Mouse (Mus musculus) embryo, embryonic 10 days (tissue): ENCODE results near the gene Cdk14.

ENCODE experiments used
- DNase-seq: peaks from one replicate; pipeline ENCODE4 v3.0.0-alpha.2; 2015; ENCODE audit warnings: low spot score

Cdk14 gene

DNA sequence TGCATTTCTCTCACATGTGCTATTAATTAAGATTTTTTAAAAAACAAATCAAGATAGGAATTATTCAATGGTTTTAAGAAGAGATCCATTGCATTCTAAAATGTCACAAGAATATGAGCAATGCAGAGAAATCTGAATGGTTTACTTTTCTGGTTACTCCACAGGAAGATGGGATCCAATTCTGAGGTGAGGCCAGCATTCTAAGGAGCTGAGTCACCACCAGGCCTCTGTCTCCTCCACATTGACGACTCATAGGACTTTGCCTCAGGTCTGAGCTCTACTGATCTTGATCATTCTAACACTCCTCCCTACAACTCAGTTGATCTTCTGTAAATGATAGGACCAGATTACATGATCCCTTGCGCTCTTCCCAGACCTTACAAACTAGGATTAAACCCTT, 239.4 kb downstream of the Cdk14 start:
- no peak for DNase-seq

DNA sequence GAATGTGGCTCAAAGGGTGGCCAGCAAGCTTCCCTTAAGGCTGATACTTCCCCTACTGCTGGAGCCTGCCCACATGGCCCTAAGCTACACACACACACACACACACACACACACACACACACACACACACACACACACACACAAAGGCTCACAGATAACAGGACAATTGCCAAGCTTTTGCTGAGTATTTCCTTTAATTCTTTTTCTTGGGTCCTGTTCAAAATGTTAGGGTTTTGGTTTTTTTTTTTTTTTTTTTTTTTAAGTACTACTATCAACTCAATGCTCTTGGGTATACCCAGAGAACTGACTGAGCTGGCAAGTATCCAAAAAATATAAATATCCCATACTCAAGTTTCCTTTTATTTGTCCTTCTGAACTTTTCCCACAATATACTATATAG, 239.8 kb downstream of the Cdk14 start:
- DNase-seq, result no peak

DNA sequence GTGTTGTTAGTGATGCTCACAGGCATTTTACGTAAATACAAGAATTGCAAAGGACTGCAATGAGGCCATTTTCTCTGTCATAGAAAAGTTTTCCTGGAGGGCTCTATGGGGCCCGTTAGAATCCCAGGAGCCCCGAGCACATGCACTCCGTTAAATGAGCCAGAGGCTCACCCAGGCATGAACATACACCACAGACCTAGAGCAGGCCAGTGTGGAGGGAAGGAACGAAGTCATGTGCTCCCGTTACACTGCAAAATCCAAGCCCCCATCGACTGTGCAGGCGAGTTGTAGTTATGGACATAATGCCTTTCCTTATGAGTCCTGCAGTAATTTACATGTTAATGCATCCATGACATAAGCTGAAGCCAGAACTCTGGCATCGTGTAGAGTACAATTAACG, 244.1 kb downstream of the Cdk14 start:
- DNase-seq, result no peak

DNA sequence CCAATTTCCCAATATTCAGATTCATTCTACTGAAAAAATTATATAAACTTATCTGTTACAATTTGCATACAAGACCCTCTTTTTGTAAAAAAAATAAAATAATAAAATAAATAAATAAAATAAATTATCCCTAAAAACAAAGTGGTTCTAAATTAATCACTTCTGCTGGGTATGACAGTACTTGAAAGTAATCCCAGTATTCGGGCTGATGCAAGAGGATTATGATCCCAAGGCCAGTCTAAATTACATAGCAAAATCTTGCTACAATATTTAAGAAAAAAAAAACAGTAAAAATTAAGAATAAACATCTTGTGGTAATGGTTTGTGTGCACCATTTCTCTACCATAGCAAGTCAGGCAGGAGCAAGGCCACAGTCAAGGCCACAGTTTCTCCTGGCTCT, 244.5 kb downstream of the Cdk14 start:
- DNase-seq, result no peak

DNA sequence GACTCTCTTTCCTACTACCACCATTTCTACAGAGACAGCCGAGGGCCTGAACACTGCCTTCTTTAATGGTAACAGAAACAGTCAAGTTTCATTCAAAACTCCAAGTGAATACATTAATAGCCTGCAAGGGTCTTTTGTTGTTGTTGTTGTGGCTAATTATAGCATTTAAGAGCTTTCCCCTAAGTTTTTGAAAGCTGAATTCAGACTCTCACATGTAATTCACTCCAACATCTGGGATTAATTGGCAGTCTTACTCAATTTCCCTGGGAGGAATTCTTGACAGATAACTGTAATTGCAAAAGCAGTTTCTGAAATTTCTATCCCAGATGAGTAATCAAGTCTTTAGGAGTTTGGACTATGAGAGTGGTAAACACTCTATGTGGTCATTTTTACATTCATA, 245.0 kb downstream of the Cdk14 start:
- peak; percentile 8 for DNase-seq

DNA sequence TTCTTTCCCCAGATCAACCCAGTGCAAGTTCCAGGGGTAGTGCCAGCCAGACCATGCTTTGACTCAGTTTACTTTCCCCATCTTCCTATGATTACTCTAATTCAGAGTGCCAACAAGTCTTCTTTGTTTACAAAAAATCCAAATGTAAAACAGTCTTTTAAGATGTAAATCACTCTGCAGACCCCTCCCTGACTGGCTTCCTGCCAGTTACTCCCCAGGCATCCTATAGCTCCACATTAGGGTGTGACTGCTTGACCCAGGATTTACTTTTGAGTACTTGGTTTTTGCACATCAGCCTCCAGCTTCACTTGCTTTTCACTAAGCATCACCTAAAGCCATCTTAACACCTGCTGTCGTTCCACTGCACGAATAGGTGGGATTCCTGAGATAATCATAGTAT, 254.0 kb downstream of the Cdk14 start:
- no peak for DNase-seq

DNA sequence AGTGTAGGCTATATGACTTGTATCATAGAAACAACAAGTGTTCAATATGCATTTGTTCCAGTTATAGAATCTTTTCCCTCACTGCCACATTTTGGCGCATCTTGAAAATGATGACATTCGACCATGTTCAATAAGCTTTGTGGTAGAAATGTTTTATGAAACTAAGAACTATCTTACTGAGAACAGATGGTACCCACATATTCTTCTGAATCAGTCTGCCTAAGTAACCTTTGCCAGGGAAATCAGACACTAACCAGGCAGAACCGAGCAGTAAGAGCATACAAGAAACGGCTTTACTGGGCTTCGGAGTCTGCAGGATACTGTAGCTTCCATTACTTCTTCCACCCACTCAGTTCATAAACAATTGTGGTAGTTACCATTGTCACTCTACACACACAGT, 255.8 kb downstream of the Cdk14 start:
- no peak for DNase-seq

DNA sequence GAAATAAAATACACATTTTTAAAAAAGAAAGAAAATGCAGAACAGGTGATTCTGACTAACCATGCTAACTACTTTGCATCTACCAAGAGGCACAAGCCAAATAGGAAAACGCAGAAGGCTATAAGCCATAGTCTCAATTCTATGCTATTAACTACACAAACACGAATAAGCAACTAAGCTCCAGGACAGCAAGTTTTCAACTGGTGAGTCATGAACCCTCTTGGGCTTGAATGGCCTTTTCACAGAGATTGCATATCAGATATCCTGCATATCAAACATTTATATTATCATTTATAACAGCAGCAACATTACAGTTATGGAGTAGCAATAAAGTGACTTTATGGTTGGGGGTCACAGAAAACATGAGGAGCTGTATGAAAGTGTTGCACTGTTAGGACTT, 256.3 kb downstream of the Cdk14 start:
- no peak for DNase-seq

DNA sequence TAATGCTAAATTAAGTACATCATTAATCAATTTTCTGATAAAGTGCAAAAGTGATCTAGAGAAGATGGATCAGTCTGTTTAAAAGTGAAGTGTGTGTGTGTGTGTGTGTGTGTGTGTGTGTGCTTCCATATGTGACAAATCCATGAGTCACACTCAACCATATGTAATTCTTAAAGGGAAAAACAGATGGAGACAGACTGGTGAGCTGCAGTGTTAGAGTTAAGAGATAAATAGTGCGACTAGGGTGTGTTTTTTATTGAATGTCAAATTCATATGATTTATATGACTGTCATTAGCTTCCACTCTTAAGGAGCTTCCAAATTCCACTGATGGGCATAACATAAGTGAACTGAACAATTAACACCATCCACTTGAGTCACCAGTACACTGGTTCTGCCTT, 260.6 kb downstream of the Cdk14 start:
- DNase-seq, result no peak

DNA sequence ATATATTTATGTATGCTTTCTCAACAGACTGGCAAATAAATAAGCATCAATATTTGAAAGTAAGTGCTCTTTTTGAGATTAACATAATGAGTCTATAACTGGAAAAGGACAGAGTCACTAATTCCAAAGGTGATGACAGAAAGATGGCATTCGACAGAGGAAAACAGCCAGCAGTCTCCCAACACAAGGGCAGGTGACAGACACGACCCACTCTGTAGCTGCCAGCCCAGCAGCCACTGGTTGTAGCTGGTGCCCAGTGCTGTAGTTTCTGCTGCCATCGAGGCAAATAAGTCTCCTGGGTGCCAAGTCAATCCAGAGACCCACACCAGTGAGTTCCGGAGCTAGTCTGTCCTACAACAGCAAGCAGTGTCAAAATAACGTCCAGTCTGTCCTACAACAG, 280.3 kb downstream of the Cdk14 start:
- DNase-seq, result no peak

DNA sequence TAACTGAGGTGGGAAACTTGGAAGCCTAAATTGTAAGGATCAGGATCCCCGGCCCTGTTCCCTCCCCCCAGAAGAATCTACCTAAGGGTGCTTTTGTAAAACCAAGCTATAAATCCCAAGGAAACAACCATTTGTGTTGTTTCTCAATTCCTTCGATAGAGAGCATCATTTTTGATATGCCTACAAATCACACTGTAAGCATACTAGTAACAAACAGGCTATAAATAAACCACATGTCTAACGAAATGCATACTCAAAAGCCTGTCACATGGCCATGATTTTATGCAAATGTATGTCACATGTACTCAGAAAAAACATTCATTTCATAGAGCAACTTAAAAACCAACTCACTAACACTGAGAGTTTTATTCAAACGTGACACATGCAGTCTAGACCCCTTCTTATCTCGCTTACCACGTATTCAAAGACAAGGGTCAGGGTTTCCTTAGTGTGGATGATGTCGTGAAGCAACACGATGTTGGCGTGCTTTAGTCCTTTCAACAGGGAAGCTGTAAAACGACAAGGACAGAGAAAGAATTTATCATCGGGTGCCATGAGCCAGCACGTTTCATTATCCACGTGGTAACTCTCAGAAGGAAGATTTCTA, 285.1 kb downstream of the Cdk14 start:
- no peak for DNase-seq

DNA sequence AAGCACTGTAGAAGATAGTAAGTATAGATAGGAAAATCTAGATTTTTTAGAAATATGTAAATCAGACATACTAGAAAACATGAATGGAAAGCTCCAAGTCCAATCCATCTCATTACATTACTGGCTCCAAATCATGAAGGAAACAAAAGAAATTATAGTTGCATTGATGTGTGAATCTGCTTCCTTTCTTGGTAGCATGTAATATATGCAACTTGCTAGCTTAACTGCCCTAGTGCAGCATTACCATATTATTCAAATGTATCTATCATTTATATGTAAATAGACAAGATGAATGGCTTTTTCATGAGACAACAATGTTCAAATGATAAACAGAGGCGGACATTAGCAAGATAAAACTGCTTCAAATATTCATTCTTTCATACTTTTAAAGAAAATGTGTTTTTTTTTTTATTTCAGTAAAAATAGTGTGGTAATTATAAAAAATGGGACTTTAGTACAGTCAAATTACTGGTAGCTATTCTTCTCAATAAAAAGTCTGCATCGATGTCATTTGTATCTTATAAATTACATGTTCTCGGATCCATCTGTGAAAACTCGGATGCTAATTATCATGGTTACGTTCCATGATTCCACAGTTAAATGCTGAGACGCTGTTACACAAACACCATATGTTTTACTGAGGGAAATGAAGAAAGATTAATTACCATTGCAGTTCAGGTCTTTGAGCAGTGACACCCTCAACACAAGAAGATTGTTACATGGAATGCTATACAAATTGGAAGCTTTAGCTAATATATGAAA, 285.8 kb downstream of the Cdk14 start:
- DNase-seq, result no peak

DNA sequence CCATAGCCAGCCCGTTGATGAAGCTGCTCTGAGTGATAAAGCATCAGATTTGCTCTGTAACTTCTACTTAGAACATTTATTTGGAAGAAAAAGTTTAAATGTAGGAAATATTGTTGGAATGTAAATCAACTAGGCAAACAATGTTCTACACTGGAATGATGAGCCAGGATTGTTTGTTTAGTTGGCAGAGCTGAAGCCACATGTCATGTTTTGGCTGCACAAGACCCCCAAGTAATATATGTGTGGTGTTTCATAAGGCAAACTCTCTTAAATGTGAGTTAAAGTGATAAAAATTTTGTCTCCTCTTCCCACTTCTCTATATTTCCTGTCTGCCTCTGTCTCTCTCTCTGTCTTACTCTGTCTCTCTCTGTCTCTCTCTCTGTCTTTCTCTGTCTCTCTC, 291.3 kb downstream of the Cdk14 start:
- no peak for DNase-seq

DNA sequence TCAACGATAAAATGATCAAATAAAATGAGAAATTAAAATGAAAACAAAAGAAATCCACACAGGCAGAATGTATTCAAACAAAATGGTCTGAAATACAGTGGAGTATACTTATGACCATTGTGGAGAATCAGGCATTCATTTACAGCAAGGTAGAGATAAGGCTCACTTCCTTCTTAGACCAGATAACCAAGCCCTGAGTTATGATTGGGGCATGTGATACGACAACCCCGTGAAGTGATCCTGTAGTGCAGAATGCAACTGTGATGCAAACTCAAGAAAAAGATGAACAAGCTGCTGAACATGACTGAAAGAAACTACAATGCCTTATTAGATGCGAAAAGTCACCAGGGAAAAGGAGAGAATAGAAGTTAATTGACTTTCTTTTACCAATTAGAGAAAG, 295.5 kb downstream of the Cdk14 start:
- DNase-seq, result no peak

DNA sequence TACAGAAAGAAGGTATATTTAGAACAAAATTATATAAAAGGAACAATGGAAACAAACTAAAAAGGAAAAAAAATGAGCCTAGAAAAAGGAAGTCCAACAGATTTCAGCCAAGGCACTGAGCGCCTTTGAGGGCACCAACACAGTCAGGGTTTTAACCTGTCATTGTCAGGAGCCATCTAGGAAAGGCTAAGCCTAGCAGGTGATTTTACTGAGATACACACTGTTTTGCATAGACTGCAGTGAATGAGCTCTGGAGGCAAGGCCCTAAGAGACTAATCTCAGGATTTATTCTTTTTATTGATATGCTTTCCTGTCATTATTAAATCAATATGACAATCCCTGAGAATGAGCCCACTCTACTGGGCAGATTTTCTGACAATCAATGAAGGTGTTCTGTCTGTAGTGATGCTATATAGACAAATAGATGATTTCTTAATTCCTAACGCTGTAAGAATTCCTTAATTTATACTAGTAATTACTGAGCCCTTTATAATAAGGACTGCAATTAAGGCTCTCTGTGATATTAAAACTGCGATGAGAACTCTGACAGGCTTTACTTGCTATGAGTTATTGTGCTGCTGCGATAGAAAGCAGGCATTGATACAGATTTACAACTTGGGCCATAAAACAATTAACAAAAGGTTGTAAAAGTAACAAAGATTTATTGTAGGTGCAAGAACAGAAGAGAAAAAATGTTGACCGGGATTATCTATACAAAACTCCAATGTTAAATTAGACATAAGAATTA, 303.2 kb downstream of the Cdk14 start:
- no peak for DNase-seq

DNA sequence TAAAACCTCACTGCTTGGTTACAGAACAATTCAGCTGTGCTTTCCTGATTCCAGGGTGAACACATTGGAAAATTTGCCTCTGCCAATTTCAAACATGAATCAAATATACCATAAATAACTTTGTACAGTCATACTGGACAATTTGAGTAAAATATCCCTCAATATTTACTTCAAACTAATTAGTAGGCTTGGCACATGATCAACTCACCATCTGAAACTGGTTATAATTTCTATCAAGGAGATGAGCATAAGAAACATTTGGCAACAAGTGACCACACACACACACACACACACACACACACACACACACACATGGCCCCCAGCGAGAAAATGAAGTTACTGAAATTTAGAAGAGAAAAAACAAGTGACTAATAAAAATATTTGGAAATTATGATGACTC, 304.6 kb downstream of the Cdk14 start:
- DNase-seq, result no peak

DNA sequence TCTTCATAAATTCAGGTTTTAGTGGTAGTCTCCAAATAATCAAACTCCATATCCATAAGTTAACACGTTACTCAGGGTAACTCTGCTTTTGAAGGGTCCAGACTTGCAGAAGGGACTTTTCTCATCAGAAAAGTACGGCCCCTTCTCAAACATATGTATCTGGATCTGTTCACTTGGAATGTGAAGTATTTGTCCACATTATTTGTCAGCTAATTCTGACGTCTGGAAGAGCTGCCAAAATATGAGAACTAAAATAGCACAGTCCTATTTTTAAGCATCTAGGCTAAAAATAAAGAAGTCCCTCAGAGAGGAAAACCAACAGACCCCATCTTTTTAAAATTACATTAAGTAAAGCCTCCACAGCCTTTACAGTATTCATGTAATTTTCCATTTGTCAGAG, 310.5 kb downstream of the Cdk14 start:
- DNase-seq, result no peak

DNA sequence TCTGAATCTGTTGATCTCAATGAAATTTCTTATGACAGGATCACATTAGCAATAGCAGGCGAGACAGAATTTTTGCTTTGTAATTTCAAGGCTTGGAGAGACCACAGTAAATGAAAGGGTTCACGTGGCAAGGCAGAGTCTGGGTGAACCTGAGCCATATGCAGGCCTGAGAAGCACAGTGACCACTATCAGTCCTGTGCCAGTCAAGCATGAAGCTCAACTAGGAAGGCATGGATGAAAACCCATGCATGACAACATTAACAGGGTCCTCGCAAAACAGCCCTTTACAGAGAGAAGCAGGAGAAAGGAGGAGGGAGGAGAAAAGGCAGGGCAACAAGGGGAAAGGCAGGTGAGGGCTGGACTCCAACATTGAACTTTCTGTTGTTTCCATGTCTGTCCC, 311.1 kb downstream of the Cdk14 start:
- DNase-seq, result no peak

DNA sequence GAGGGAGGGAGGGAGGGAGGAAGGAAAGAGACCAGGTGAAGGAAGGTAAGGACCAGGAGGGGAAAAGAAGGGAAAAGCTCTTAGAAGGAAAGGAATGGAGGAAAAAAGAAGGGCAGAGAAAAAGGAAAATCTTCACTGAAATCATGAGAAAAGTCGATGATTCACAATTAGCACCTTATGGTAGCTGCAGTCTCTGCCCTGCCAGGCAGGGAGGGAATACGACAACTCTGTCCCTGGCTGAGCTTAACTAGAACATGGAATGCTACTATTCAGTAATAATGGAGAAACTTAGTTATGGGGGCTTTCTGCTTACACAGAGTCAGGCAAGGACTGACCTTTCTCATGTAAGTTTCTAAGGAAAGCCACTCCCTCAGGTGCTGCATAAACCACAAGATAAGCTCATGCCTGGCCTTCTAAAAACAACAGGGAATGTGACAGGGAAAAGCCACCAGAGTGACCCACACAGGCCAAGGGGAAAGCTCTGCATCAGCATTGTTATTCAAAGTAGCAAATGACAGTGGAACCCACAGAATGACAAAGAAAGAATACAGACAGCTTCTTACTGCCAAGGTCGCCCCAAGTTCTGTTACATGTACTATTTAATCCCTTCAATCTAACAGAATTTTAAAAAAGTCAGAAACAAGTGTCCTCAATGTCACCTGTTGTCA, 323.7 kb downstream of the Cdk14 start:
- DNase-seq, result no peak

DNA sequence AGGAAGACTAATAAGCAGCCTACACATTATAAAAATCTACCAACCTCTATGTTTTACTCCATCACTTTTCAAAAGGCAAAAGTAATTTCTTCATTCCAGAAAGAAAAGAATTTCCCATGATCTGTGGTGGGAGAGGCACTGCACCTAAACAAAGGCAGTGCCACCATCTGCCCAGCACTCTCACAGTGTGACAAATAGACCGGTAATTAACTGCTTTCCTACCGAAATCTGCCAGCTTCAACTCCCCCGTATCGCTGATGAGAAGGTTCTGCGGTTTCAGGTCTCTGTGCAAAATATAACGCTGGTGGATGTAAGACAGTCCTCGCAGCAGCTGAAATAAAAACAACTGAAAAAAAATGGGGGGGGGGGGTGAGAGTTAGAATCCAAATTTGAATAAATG, 327.4 kb downstream of the Cdk14 start:
- DNase-seq, result no peak

DNA sequence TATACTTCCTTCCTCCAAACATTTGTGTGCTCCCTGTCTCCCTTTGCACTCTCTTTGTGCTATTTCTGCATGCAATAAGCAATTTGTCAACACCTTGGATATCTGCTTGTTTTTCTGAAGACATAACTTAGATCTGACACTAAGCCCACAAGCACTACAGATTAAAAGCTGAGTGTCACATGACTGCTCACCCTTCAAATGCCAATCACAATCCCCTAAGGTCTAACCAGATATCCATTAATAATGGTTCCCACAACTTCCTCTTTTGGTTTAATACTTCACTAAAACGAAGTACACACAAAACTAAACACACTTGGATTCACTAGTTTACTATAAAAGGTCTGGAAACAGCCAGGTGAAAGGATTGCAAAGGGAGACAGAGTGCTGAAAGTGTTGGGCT, 348.6 kb downstream of the Cdk14 start:
- no peak for DNase-seq

DNA sequence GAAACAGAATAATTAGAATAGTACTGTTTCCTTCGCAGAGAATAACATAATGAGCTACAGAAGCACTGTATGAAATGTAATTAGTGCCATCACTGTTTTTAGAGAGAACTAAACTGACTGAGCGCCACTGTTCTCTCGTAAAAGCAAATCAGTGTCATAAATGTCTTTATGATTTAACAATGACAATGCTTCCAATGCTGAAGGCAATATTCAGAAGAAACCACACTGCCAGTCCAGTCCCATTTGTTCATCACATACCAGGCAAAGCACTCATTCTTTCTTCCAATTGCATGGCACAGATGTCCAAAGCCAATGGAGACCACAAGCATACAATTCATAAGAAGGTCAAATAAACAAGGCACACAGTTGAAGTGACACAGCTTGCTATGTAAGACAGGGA, 355.4 kb downstream of the Cdk14 start:
- no peak for DNase-seq
